Mouse (Mus musculus): ENCODE data around the gene Adk. TPM values are rescaled to one million over a fixed set of nuclear protein-coding genes. Genes with fewer than 3 reads are reported as not detected.
A peak's percentile ranks its signal among the peaks of the same experiment; 100 is the strongest.

The Adk gene
- polyA plus RNA-seq, 1 experiment from 2014 or later: 50.0 TPM

DNA sequence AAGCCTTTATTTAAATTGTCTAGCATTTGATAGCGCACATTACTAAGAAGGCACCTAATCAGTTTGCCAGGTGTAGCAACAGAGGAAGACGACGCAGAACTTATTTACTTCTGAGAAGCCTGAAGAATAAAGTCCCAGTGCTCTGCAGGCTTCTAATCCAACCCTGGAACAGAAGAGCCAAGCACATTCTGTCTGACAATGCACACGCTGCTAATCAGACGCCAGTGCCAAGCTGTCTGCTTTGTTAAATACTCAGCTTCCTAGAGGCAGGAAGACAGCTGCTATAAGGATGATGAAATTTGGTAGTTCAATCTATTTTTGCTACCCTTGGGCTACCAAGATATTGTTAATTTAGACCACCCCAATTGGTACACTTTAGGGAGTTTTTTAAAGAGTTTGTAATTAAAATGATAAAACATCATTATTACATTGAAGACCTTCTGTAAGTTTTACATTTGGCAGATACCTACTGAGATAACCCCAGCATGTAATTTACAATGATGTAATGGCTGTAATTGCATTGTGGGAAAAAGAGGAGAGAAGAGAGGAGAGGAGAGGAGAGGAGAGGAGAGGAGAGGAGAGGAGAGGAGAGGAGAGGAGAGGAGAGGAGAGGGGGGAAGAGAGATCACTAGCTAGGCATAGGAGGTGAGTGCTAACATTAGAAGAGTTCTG lies 201.1 kb downstream of the Adk start:
- Histone ChIP-seq H3K27me3 (no peaks in the 10 kb centered on the region), H3K4me2 (replicated peaks) (peak overlapping the region; percentile 28), H3K36me3 (no peaks in the 10 kb centered on the region), H3K4me1 (replicated peaks) (peaks cover 33% of the 10 kb centered on the region), H3K4me3 (replicated peaks) (no peak overlapping the region), H3K27ac (peak overlapping the region; percentile 92), H3K9ac (replicated peaks) (no peak overlapping the region), H3K9me3 (no peaks in the 10 kb centered on the region)
- ATAC-seq: peak; percentile 66
- WGBS: 5% methylated on average over 5 of the region's 5 CpGs

DNA sequence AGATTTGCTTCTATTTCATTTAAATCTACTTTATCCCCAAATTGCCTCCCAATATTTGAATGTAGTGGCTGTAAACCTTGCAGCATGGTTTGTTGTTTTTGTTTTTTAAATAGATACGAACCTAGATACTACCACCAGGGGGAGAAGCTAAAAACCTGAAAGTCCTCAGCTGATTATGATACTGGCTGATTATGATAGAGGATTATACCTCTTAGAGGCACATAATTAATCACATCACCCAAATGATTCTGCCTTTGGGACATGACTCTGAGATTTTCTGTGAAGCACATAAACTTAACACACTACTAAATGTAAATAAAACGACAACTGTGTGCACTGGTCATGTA lies 201.6 kb downstream of the Adk start:
- 39% methylated on average over 2 of the region's 2 CpGs for WGBS
- no peaks in the 10 kb centered on the region for H3K27me3 ChIP-seq
- peaks cover 33% of the 10 kb centered on the region for H3K4me1 ChIP-seq (replicated peaks)
- H3K36me3 ChIP-seq: no peaks in the 10 kb centered on the region
- H3K4me3 ChIP-seq (replicated peaks): no peak overlapping the region
- peak overlapping the region; percentile 3 for H3K4me2 ChIP-seq (replicated peaks)
- peak overlapping the region; percentile 92 for H3K27ac ChIP-seq
- H3K9ac ChIP-seq (replicated peaks): no peak overlapping the region
- no peak for ATAC-seq
- H3K9me3 ChIP-seq: no peaks in the 10 kb centered on the region

DNA sequence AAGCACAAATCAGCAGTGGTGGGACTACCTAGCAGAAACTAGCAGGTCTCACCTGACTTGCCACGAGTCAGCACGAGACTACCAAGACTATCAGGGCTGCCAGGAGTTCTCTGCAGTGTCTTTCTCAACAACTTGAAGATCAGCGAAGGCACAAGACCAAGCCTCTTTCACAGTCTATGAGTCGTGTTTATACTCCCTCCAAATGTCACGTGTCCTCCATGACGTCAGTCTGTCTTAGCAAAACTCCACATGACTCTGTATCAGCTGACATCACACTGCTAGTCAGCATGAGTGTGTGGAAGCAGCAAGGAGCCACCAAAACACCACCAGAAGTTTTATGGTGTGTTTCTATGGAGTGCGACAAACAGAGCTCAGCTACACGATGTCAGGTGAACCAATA lies 215.9 kb downstream of the Adk start:
- Histone ChIP-seq H3K4me3 (replicated peaks) (no peak overlapping the region), H3K9ac (replicated peaks) (no peak overlapping the region), H3K36me3 (no peaks in the 10 kb centered on the region), H3K27me3 (no peaks in the 10 kb centered on the region), H3K27ac (no peak overlapping the region), H3K4me2 (replicated peaks) (no peak overlapping the region), H3K9me3 (no peaks in the 10 kb centered on the region), H3K4me1 (replicated peaks) (peaks cover 13% of the 10 kb centered on the region; the same call in 1 of the 2 replicates)
- no peak for ATAC-seq
- 93% methylated on average over 8 of the region's 8 CpGs for WGBS

DNA sequence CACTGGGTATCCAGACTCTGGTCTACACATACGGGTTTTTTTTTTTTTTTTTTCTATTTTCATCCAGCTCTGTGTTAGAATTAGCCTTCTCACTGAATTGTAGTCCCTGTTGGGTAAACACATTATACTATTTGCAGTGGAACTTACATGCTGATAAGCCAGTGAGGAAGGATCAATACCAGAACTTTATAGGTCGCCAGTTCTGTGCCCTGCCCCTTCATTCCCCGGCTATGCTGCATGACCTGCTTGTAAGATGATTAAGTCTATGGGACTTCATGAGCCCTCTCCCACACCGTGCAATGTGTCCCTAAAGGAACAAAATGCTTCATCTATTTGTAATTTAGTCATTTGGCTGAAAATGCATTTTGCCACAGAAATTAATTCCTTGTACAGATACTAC lies 219.1 kb downstream of the Adk start:
- no peak overlapping the region for H3K9ac ChIP-seq (replicated peaks)
- no peaks in the 10 kb centered on the region for H3K9me3 ChIP-seq
- no peak overlapping the region for H3K27ac ChIP-seq
- no peaks in the 10 kb centered on the region for H3K27me3 ChIP-seq
- WGBS: 64% methylated on average over 4 of the region's 4 CpGs
- H3K4me1 ChIP-seq (replicated peaks): peaks cover 13% of the 10 kb centered on the region; the same call in 1 of the 2 replicates
- no peak overlapping the region for H3K4me3 ChIP-seq (replicated peaks)
- ATAC-seq: no peak
- no peaks in the 10 kb centered on the region for H3K36me3 ChIP-seq
- no peak overlapping the region for H3K4me2 ChIP-seq (replicated peaks)

DNA sequence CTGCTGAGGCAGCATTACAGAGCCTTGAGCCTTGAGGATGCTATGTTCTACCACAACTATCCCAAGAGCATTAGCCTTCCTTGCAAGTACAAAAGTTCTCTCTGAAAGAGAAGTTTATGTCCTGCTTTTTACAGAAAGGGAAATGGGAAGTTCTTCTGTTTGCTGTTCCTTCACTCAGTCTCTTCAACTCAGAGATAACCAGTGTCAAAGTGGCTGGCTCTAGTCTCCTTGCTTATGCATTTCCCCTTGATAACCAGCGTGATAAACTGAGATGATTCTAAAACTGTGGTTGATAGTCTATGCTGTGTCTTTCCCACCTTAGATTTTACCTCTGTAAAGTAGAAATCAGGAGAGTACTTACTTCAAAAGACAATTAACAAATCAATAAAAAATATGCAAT lies 223.4 kb downstream of the Adk start:
- Histone ChIP-seq H3K4me3 (replicated peaks) (no peak overlapping the region), H3K36me3 (no peaks in the 10 kb centered on the region), H3K9ac (replicated peaks) (no peak overlapping the region), H3K4me2 (replicated peaks) (no peak overlapping the region), H3K4me1 (replicated peaks) (peaks cover 13% of the 10 kb centered on the region; the same call in 1 of the 2 replicates), H3K9me3 (no peaks in the 10 kb centered on the region), H3K27me3 (no peaks in the 10 kb centered on the region), H3K27ac (no peak overlapping the region)
- WGBS: 90% methylated on average over 1 of the region's 1 CpGs
- no peak for ATAC-seq

DNA sequence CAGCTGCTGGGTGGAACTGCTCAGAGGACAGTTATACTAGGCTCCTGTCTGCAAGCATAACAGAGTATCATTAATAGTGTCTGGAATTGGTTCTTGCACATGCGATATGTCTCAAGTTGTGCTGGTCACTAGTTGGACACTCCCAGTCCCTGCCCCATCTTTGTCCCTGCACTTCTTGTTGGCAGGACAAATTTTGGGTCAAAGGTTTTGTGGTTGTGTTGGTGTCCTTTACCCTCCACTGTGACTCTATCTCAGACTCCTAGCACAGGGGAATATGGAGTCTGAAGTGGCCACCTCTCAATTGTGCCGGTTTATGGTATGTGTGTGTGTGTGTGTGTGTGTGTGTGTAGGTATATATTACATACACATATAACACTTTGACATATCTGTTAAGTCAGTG lies 225.9 kb downstream of the Adk start:
- no peak overlapping the region for H3K27ac ChIP-seq
- no peak for ATAC-seq
- H3K36me3 ChIP-seq: no peaks in the 10 kb centered on the region
- H3K9me3 ChIP-seq: no peaks in the 10 kb centered on the region
- H3K9ac ChIP-seq (replicated peaks): no peak overlapping the region
- 97% methylated on average over 2 of the region's 2 CpGs for WGBS
- no peak overlapping the region for H3K4me3 ChIP-seq (replicated peaks)
- H3K27me3 ChIP-seq: no peaks in the 10 kb centered on the region
- H3K4me2 ChIP-seq (replicated peaks): no peak overlapping the region
- H3K4me1 ChIP-seq (replicated peaks): no peaks in the 10 kb centered on the region

DNA sequence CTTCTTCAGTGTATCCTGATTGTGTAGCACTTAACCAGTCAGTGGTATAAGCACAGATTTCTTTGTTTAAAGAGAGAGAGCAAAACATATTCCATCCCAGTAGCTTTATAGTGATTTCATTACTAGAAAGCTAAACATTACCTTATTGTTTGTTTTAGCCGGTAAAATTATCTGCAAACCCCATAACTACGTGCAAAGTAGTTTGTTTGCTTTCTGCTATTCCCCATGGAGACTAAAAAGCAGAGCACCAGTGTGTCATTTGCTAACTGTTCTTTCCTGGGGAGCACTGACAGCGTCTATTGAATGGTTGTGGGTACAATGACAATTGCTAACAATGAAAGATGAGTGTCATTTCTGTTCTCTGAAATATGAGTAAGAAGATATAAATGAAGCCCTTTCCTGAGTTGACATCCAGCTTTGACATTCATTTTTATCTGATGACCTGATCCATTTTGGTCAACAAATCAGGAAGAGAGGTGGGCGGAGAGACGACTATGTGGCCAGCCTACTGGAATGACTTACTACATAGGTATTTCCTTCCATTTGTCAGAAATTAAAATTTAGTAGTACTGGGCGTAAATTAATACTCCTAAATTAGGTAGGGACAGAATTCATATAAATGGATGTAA lies 226.6 kb downstream of the Adk start:
- H3K4me1 ChIP-seq (replicated peaks): peaks cover 1% of the 10 kb centered on the region; the same call in 1 of the 2 replicates
- no peaks in the 10 kb centered on the region for H3K36me3 ChIP-seq
- H3K27me3 ChIP-seq: no peaks in the 10 kb centered on the region
- no peak overlapping the region for H3K27ac ChIP-seq
- H3K9ac ChIP-seq (replicated peaks): no peak overlapping the region
- H3K9me3 ChIP-seq: no peaks in the 10 kb centered on the region
- H3K4me3 ChIP-seq (replicated peaks): no peak overlapping the region
- no peak for ATAC-seq
- WGBS: 77% methylated on average over 6 of the region's 6 CpGs
- H3K4me2 ChIP-seq (replicated peaks): no peak overlapping the region

DNA sequence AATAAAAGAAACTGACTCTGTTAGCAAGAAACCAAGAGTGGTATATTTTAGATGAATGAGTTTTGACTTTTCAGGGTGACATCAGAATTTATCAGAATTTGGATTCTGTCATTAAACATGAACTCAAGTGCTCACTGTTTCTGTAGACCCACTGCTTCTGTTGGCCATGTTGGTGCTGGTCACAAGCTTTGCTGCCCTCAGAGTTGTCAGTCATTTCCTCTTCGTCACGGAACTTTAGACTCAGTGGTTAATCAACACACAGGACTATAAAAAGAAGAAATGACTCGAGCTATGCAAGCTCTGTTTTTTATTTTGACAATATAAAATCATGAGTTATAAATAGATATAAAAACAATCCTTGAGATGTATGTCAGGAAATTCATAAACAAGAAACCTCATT lies 228.1 kb downstream of the Adk start:
- WGBS: 89% methylated on average over 3 of the region's 3 CpGs
- no peaks in the 10 kb centered on the region for H3K27me3 ChIP-seq

DNA sequence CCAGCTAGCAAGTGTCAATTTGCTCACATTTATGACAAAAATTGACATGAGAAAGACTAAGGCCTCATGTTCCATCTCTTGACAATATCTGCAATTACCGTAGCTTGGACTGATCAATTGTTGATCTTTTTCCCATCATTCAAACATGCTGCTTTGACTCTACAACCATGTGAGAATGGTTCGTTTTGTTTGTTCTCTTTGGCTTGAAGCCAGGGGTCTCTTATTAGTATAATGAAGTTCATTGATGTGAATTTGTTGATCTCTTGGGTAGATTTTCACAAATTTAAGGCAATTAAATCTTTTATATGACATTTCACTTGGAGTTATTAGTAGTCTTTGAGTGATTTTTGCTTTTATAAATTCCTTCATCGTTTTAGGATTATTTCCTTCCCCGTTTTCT lies 229.1 kb downstream of the Adk start:
- no peaks in the 10 kb centered on the region for H3K9me3 ChIP-seq
- no peak overlapping the region for H3K9ac ChIP-seq (replicated peaks)
- no peak for ATAC-seq
- 67% methylated on average over 4 of the region's 4 CpGs for WGBS
- no peak overlapping the region for H3K27ac ChIP-seq
- peaks cover 8% of the 10 kb centered on the region; the same call in 1 of the 2 replicates for H3K4me1 ChIP-seq (replicated peaks)
- no peaks in the 10 kb centered on the region for H3K27me3 ChIP-seq
- no peak overlapping the region for H3K4me2 ChIP-seq (replicated peaks)
- no peak overlapping the region for H3K4me3 ChIP-seq (replicated peaks)
- H3K36me3 ChIP-seq: no peaks in the 10 kb centered on the region

More for the DNA sequence above, 228.1 kb downstream of the Adk start:
- no peak overlapping the region for H3K4me3 ChIP-seq (replicated peaks)
- H3K9ac ChIP-seq (replicated peaks): no peak overlapping the region
- no peak for ATAC-seq
- peaks cover 4% of the 10 kb centered on the region; the same call in 1 of the 2 replicates for H3K4me1 ChIP-seq (replicated peaks)
- H3K36me3 ChIP-seq: no peaks in the 10 kb centered on the region
- H3K4me2 ChIP-seq (replicated peaks): no peak overlapping the region
- no peaks in the 10 kb centered on the region for H3K9me3 ChIP-seq
- no peak overlapping the region for H3K27ac ChIP-seq

DNA sequence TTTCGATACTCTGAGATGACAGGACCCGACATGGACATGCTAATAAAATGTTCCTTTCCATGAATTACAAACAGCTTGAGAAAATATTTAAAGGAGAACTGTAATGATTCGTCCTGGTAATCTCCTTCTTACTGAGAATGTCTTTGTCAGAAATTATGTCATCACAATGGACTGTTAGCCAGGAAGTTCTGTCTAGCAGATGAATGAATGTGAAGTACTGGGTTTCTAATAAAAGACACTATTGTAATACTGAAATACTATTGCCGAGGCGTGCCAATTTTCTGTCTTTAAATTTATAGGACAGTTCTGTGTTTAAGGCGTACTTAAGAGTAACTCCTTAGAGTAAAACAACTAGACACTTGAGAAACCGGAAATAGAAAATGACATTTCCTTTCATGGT lies 231.7 kb downstream of the Adk start:
- Histone ChIP-seq H3K4me1 (replicated peaks) (peaks cover 8% of the 10 kb centered on the region; the same call in 1 of the 2 replicates), H3K9ac (replicated peaks) (no peak overlapping the region), H3K27ac (no peak overlapping the region), H3K4me2 (replicated peaks) (no peak overlapping the region), H3K4me3 (replicated peaks) (no peak overlapping the region), H3K27me3 (no peaks in the 10 kb centered on the region), H3K9me3 (no peaks in the 10 kb centered on the region), H3K36me3 (no peaks in the 10 kb centered on the region)
- no peak for ATAC-seq
- WGBS: 58% methylated on average over 7 of the region's 7 CpGs

DNA sequence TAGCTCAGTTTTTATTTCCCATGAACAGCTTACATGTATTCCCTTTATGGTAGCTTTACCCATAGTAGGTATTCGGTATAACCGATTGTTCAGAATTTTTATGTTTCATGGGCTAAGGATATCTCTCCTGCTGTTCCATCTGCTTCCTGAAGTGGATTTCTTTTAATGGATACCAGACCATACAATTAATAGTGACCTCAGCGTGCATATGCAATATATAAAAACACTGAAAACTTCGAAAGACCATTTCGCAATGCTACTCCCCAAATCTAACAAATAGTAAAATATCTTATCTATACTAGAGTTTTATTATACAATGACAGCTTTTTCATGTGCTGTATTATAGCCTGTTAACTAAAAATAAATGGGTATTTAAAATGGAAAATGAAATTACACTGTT lies 232.5 kb downstream of the Adk start:
- H3K9ac ChIP-seq (replicated peaks): no peak overlapping the region
- no peaks in the 10 kb centered on the region for H3K36me3 ChIP-seq
- no peak overlapping the region for H3K4me3 ChIP-seq (replicated peaks)
- 93% methylated on average over 5 of the region's 5 CpGs for WGBS
- H3K4me1 ChIP-seq (replicated peaks): peaks cover 8% of the 10 kb centered on the region; the same call in 1 of the 2 replicates
- H3K9me3 ChIP-seq: no peaks in the 10 kb centered on the region
- no peak overlapping the region for H3K27ac ChIP-seq
- no peak for ATAC-seq
- H3K27me3 ChIP-seq: no peaks in the 10 kb centered on the region
- no peak overlapping the region for H3K4me2 ChIP-seq (replicated peaks)

DNA sequence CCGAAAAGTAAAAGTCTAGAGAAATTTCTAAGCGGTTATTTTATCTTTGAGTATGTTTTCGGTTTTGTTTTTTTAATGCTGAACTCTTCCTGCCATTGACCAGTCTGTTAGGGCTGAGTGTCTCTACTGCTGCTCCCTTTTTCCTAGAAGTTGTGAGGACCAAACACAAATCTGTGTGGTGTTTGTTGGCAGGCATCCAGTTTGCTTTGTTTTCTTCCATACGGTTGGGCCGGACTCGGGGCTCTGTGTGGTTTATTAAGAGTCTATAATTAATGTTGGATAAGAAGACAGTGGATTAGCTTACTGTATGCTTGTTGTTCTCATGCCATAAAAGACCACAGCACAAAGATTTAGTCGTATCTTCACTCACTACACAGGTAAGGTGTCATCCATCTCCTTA lies 233.9 kb downstream of the Adk start:
- 83% methylated on average over 7 of the region's 7 CpGs for WGBS
- H3K36me3 ChIP-seq: no peaks in the 10 kb centered on the region

More for the DNA sequence above, 233.9 kb downstream of the Adk start:
- Histone ChIP-seq H3K4me3 (replicated peaks) (no peak overlapping the region), H3K4me2 (replicated peaks) (no peak overlapping the region), H3K9me3 (no peaks in the 10 kb centered on the region), H3K27ac (no peak overlapping the region), H3K9ac (replicated peaks) (no peak overlapping the region), H3K4me1 (replicated peaks) (peaks cover 8% of the 10 kb centered on the region; the same call in 1 of the 2 replicates), H3K27me3 (no peaks in the 10 kb centered on the region)
- ATAC-seq: no peak
